Mouse (Mus musculus): ENCODE data around the gene Mn1.

GRCm38 (mm10) chr5:111399271-111399670 is 17.9 kb upstream of the Mn1 start:
- TF ChIP-seq POLR2A (IDR thresholded peaks at IDR 0.05; ENCODE audit: insufficient read length, low read depth) (no peak), MYOG (IDR thresholded peaks at IDR 0.05; ENCODE audit: control insufficient read depth in 1 of 3, insufficient read depth in 1 of 3, insufficient read length in 2 of 3, low read depth in 2 of 3) (no peak), MYOD1 (IDR thresholded peaks at IDR 0.05; ENCODE audit: control insufficient read depth in 1 of 3, insufficient read length in 2 of 3, low read depth in 2 of 3) (no peak), E2F4 (IDR thresholded peaks at IDR 0.05; ENCODE audit: insufficient read depth) (no peak), MAX (IDR thresholded peaks at IDR 0.05; ENCODE audit: low read depth) (no peak), TCF12 (IDR thresholded peaks at IDR 0.05; ENCODE audit: insufficient read depth, poor library complexity, severe bottlenecking) (no peak), USF1 (IDR thresholded peaks at IDR 0.05; ENCODE audit: low read depth) (no peak), SRF (IDR thresholded peaks at IDR 0.05; ENCODE audit: control insufficient read depth, insufficient read length, low read depth) (no peak), CEBPB (IDR thresholded peaks at IDR 0.05; ENCODE audit: insufficient read depth, poor library complexity, severe bottlenecking) (no peak), POLR2AphosphoS2 (IDR thresholded peaks at IDR 0.05; ENCODE audit: insufficient read length, low read depth) (no peak)
